Mouse (Mus musculus): ENCODE results near the gene Nol4l.
"Not testable (repeated sequence)": the region's sequence is repeated elsewhere in the genome, so short reads cannot be mapped to it uniquely, and the experiment has no call there.

Gene Nol4l

DNA sequence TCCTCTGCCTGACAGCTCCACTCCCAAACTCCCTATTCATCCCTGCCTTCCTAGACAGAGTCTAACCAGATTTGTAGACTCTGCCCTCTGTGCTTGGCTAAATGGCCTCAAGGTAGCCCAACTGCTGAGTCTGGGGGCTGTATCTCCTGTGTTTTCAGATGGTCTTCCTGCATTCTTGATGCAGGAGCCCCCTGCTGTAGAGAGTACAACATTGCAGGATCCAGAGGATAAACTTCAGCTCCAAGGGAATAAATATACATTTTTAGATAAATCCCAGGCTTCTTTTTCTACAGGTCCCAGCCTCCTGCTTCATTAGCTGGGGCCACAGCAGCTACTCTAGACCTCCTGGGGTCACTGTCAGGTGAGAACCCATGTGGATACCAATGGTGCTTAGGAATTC lies 108.5 kb downstream of the Nol4l start:
- DNase-seq (ENCODE audit: low read depth, low spot score), result no peak

DNA sequence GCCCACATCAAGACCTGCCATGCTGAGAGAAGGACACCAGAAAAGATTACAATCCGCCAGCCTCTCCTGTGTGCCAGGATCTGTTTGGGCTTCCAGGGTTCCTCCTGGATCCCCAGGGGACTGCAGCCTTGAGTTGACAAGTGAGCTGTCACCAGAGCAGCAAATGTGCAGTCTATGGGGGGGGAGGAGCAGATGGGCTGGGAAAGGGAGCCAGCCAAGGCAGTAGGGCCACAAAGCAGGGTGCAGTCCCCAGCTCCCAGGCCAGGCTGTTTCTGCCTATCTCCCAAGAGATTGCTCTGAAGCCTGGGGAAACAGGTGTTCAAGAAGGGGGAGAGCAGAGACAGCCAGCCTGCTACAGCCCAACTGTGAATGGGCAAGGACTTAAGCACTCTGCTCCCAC lies 111.4 kb downstream of the Nol4l start:
- no peak for DNase-seq (ENCODE audit: low read depth, low spot score)

DNA sequence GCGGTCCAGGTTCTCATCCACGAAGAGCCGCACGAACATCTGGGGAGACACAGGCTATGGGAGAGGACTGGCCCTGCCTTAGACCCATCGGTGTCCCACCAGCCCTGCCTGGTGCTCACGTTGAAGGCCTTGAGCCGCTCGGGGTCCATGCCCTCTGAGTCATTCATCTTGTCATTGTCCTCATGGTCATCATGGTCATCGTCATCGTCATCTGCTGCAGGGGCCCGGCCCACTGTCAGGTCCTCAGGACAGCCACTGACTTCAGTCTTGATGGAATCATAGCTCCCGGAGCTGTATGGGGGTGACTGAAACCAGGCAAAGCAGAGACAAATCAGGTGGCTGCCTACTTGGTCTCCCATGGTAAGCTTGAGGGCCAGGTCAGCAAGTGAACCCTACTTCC lies 111.9 kb downstream of the Nol4l start:
- no peak for DNase-seq (ENCODE audit: low read depth, low spot score)

GRCm38 (mm10) chr2:153414607-153415006 lies 115.2 kb downstream of the Nol4l start:
- DNase-seq (ENCODE audit: low read depth, low spot score), result peak; percentile 14

GRCm38 (mm10) chr2:153412563-153412962 lies 117.2 kb downstream of the Nol4l start:
- no peak for DNase-seq (ENCODE audit: low read depth, low spot score)

DNA sequence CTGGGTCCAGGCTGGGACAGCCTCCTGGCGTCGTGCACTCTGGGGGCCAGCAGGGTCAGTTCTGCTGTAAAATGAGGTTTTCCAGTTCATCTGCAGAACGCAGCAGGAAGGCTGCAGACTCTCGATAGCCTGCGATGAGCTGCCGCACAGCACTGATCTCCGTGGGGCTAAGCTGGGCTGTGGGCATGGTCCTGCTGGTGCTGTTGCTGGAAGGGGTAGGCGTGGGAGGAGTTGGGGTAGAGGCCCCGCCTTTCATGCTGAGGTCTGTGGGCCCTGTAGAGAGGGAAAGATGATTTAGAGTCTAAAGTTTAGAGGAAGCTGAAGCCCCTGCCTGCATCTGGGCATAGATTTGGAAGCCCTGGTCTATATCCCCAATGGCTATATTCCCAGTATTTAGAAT lies 118.2 kb downstream of the Nol4l start:
- DNase-seq (ENCODE audit: low read depth, low spot score), result no peak

DNA sequence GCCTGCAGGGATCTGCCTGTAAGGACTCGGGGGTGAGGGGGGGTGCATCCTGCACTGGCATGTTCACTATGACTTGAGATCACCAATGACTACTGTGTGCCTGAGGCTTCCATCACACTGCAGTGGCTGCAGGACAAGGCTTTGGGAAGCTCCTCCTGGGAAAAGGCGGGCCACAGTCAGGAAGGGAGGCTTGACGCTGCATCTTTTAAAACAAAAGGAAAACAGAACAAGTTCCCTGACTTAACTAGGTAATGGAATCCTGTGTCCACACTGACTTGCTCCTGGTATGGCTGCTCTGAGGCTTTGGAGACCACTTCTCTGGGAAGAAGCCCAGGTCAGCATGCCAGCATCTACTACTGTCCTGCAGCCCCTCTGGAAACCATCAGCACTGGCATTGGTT lies 120.8 kb downstream of the Nol4l start:
- no peak for DNase-seq (ENCODE audit: low read depth, low spot score)

GRCm38 (mm10) chr2:153406882-153407281 lies 122.9 kb downstream of the Nol4l start:
- DNase-seq (ENCODE audit: low read depth, low spot score), result no peak

- DNase-seq (ENCODE audit: low read depth, low spot score), result no peak
Measured at GRCm38 (mm10) chr2:153404882-153405281, 124.9 kb downstream of the Nol4l start.

- DNase-seq (ENCODE audit: low read depth, low spot score), result no peak
Measured at GRCm38 (mm10) chr2:153404062-153404461, 125.7 kb downstream of the Nol4l start.

DNA sequence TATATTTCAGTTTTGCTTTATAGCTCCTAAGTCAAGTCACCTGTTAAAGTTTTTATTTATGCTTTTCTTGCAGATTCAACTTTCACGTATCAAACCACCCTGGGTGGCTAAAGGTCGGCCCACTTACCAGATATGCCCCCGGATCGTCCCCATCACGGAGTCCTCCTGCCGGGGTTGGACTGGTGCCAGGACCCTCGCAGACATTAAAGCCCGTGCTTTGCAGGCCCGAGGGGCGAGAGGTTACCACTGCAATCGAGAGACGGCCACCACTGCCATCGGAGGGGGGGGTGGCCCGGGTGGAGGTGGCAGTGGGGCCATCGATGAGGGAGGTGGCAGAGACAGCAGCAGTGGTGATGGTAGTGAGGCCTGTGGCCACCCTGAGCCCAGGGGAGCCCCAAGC lies 130.6 kb downstream of the Nol4l start:
- DNase-seq (ENCODE audit: low read depth, low spot score), result no peak

DNA sequence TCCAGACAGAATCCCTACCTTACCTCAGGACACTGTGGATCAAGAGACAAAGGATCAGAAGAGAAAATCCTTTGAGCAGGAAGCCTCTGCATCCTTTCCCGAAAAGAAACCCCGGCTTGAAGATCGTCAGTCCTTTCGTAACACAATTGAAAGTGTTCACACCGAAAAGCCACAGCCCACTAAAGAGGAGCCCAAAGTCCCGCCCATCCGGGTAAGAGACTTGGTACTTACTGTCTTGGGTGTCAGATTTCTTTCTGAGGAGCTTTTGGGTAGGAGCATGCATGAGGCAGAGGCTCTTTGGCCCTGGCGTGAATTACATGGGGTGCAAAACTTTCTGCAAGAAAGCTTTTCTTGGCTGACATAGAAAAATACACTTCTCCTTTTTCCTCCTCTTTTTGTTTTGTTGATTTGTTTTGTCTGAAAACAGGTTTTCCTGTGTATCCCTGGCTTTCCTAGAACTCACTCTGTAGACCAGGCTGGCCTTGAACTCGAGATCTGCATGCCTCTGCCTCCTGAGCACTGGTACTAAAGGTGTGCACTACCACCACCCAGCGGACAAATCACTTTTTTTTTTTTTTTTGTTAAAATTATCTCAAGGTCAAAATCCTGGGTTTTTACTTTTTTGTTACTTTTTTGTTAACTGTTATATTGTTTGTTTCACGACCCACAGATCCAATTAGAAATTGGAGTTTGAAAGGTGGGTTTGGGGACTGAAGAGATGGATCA lies 131.8 kb downstream of the Nol4l start:
- DNase-seq (ENCODE audit: low read depth, low spot score), result no peak

GRCm38 (mm10) chr2:153393045-153393444 lies 136.7 kb downstream of the Nol4l start:
- DNase-seq (ENCODE audit: low read depth, low spot score), result no peak

GRCm38 (mm10) chr2:153389831-153390230 lies 139.9 kb downstream of the Nol4l start:
- DNase-seq (ENCODE audit: low read depth, low spot score), result no peak

- DNase-seq (ENCODE audit: low read depth, low spot score), result no peak
Measured at GRCm38 (mm10) chr2:153380479-153380878, 149.3 kb downstream of the Nol4l start.

- peak; percentile 10 for DNase-seq (ENCODE audit: low read depth, low spot score)
Measured at GRCm38 (mm10) chr2:153375380-153375779, 154.4 kb downstream of the Nol4l start.

DNA sequence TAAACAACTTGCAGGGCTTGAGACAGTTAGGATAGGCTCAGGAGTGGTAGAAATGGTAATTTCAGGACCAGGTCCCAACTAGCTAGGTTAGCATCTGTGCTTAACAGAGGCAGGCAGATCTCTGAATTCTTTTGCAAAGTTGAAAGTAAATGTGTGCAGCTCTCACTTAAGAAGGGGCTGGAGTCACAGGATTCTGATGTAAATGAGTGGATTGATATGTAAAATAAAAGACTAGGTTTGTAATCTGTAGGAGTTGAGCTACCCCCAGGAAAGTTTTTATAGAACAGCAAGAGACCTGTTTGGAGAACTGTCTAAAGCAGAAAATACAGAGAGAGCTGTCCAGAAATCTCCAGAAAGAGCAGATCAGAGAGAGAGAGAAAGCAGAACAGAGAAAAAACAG lies 158.9 kb downstream of the Nol4l start:
- no peak for DNase-seq (ENCODE audit: low read depth, low spot score)

- DNase-seq (ENCODE audit: low read depth, low spot score), result not testable (repeated sequence)
Measured at GRCm38 (mm10) chr2:153364531-153364930, 165.2 kb downstream of the Nol4l start.

DNA sequence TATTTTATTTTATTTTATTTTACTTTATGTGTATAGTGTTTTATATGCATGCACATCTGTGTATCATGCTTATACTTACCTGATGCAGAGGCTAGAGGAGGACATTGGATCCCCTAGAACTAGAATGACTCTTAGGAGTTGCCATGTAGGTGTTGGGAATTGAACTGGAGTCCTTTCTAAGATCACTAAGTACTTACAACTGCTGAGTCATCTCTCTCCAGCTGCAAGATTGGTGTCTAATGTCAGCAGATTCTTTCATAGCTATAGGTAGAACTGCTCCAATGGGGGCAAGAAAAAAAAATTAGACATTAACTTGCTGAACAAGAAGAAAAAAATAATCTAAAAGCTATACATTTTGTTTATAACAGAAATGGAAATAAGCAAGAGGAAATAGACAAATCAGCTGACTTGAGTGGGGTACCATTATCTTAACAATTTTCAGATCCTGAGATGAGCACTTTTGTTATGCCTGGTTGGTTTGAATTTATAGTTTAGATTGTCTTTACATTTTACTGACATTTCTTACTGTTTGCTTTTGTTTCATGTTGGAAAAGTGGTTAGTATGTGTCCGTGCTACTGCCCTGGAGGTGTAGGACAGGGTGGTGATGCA lies 168.6 kb downstream of the Nol4l start:
- DNase-seq (ENCODE audit: low read depth, low spot score), result no peak
